31 mouse cellular contexts compared by ENCODE assay signal in the genomic region with DNA sequence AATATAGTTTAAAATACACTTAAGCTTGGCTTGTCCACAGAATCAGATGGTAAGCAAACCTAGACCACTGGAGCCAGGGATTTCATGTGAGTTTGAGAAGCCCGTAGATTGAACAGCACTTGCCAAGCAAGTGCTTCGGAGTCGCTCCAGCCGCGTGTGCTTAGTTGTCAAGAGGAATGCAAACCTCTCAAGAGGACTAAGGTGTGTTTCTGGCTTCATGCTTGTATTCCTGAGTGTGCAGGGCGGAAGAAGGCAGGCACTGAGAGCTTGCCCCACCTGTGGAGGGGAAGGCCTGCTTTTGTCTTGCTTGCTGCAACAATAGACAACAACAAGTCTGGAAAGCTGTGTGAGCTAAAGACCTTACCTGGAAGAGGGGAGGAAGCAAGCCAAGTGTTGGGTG. TPM values are rescaled to one million over a fixed set of nuclear protein-coding genes. Genes with fewer than 3 reads are reported as not detected.
A peak's percentile ranks its signal among the peaks of the same experiment; 100 is the strongest.
DNase-seq lines count a peak whose midpoint lies in the region; ATAC-seq and TF ChIP-seq lines count a peak whose summit lies in the region.
"Had no signal": no experiment of that assay in that cellular context is flagged by ENCODE, and none has a peak within 500 bp of the region (broad histone marks: within the 10 kb centered on the region; RNA-seq: fewer than 3 reads in every experiment).

No protein-coding gene starts in this region.

- no peak overlapping the region for H3K4me3 ChIP-seq in lung, embryonic 14.5 days (ENCODE audit: low read depth, low read length)
- no peak overlapping the region for H3K4me3 ChIP-seq in lung, postnatal 0 days (ENCODE audit: low read depth, low read length)
- H3K4me3 ChIP-seq in liver, embryonic 12.5 days: no peak overlapping the region
- H3K4me3 ChIP-seq: embryonic facial prominence, embryonic 12.5 days; embryonic facial prominence, embryonic 15.5 days; forebrain, embryonic 12.5 days; forebrain, embryonic 15.5 days; gastrocnemius, adult 2 months; heart, embryonic 12.5 days; heart, embryonic 15.5 days; hindbrain, embryonic 10.5 days had no signal

- no peak for ATAC-seq in lung, embryonic 14.5 days (ENCODE audit: insufficient read depth)
- peak; percentile 91 for ATAC-seq in lung, postnatal 0 days
- no peak for ATAC-seq in liver, embryonic 12.5 days
- ATAC-seq: activated CD4-positive, CD25-positive, alpha-beta regulatory T cell, adult 4 months; forebrain, embryonic 15.5 days; Patski had no signal

- H3K36me3 ChIP-seq in lung, embryonic 14.5 days (ENCODE audit: insufficient read depth): no peaks in the 10 kb centered on the region
- H3K36me3 ChIP-seq in lung, postnatal 0 days (ENCODE audit: insufficient read depth, low read length): no peaks in the 10 kb centered on the region
- no peaks in the 10 kb centered on the region for H3K36me3 ChIP-seq in liver, embryonic 12.5 days
- H3K36me3 ChIP-seq: embryonic facial prominence, embryonic 12.5 days; embryonic facial prominence, embryonic 15.5 days; forebrain, embryonic 12.5 days; forebrain, embryonic 15.5 days; G1E; heart, embryonic 12.5 days; heart, embryonic 15.5 days; hindbrain, embryonic 10.5 days had no signal

- no peaks in the 10 kb centered on the region for H3K9me3 ChIP-seq in lung, embryonic 14.5 days (ENCODE audit: low read depth, low read length)
- no peaks in the 10 kb centered on the region for H3K9me3 ChIP-seq in lung, postnatal 0 days (ENCODE audit: low read length)
- H3K9me3 ChIP-seq in liver, embryonic 12.5 days (replicated peaks): no peaks in the 10 kb centered on the region
- H3K9me3 ChIP-seq: embryonic facial prominence, embryonic 12.5 days; embryonic facial prominence, embryonic 15.5 days; forebrain, embryonic 12.5 days; forebrain, embryonic 15.5 days; heart, embryonic 12.5 days; heart, embryonic 15.5 days; hindbrain, embryonic 10.5 days had no signal

- H3K4me2 ChIP-seq in lung, embryonic 14.5 days: no peak overlapping the region
- no peak overlapping the region for H3K4me2 ChIP-seq in lung, postnatal 0 days (replicated peaks; ENCODE audit: low read depth, low read length)
- no peak overlapping the region for H3K4me2 ChIP-seq in liver, embryonic 12.5 days
- H3K4me2 ChIP-seq: embryonic facial prominence, embryonic 12.5 days; embryonic facial prominence, embryonic 15.5 days; forebrain, embryonic 12.5 days; forebrain, embryonic 15.5 days; heart, embryonic 12.5 days; heart, embryonic 15.5 days; hindbrain, embryonic 14.5 days had no signal

- no peak for TF ChIP-seq CTCF in lung, embryonic 14.5 days (IDR thresholded peaks at IDR 0.05; ENCODE audit: low read depth)
- TF ChIP-seq CTCF in lung, postnatal 0 days (IDR thresholded peaks at IDR 0.05): no peak

- H3K9ac ChIP-seq in lung, embryonic 14.5 days: no peak overlapping the region
- no peak overlapping the region for H3K9ac ChIP-seq in lung, postnatal 0 days (replicated peaks; ENCODE audit: low read depth)
- no peak overlapping the region for H3K9ac ChIP-seq in liver, embryonic 12.5 days
- H3K9ac ChIP-seq: embryonic facial prominence, embryonic 12.5 days; embryonic facial prominence, embryonic 15.5 days; forebrain, embryonic 12.5 days; forebrain, embryonic 15.5 days; heart, embryonic 12.5 days; heart, embryonic 15.5 days; hindbrain, embryonic 14.5 days had no signal

- peak; percentile 38 to 62 for DNase-seq in lung, adult 18-20 months
- DNase-seq in lung, postnatal 14 days: no peak
- peak; percentile 59 for DNase-seq in lung, embryonic 14.5 days
- peak; percentile 86 for DNase-seq in lung, postnatal 0 days (ENCODE audit: low spot score)
- peak; percentile 61 for DNase-seq in lung, postnatal 36 days
- DNase-seq in testis, postnatal 14 days (ENCODE audit: low spot score): no peak
- no peak for DNase-seq in gastrocnemius, adult 18-20 months (ENCODE audit: low spot score)
- DNase-seq: adrenal gland, adult 8-10 months; adrenal gland, postnatal 25 days; B cell, adult 2 months; cerebellum, adult 11-12 months; cerebellum, adult 8-10 months; cerebellum, postnatal 14 days; gastrocnemius, adult 2 months; gastrocnemius, postnatal 14 days; heart, adult 11 months; heart, postnatal 10 days; heart, postnatal 36 days had no signal

- H3K27ac ChIP-seq in lung, embryonic 14.5 days (ENCODE audit: low read depth): no peak overlapping the region
- H3K27ac ChIP-seq in lung, postnatal 0 days (ENCODE audit: low read length): no peak overlapping the region
- no peak overlapping the region for H3K27ac ChIP-seq in liver, embryonic 12.5 days
- H3K27ac ChIP-seq: embryonic facial prominence, embryonic 12.5 days; embryonic facial prominence, embryonic 15.5 days; forebrain, embryonic 12.5 days; forebrain, embryonic 15.5 days; gastrocnemius, adult 2 months; heart, embryonic 15.5 days; hindbrain, embryonic 10.5 days; hindbrain, embryonic 14.5 days had no signal

- 0 out of 2 replicates have a peak, but pooled peaks cover 5% of the 10 kb centered on the region for H3K4me1 ChIP-seq in lung, embryonic 14.5 days (ENCODE audit: insufficient read depth)
- H3K4me1 ChIP-seq in lung, postnatal 0 days (ENCODE audit: insufficient read depth, low read depth, low read length): peaks cover 12% of the 10 kb centered on the region
- peaks cover 12% of the 10 kb centered on the region; the same call in 1 of the 2 replicates for H3K4me1 ChIP-seq in liver, embryonic 12.5 days

- whole genome bisulfite sequencing in lung, embryonic 14.5 days: 54% methylated on average over 6 of the region's 6 CpGs
- 38% methylated on average over 6 of the region's 6 CpGs for WGBS in lung, postnatal 0 days
- WGBS in liver, embryonic 12.5 days (ENCODE audit: insufficient replicate concordance): 63% methylated on average over 6 of the region's 6 CpGs

- TF ChIP-seq EP300 in lung, postnatal 0 days (IDR thresholded peaks at IDR 0.05): no peak

- H3K27me3 ChIP-seq in lung, embryonic 14.5 days (ENCODE audit: insufficient read depth, low read length): peaks cover 55% of the 10 kb centered on the region
- H3K27me3 ChIP-seq in lung, postnatal 0 days (replicated peaks; ENCODE audit: insufficient read depth, low read length): peaks cover 32% of the 10 kb centered on the region
- peaks cover 84% of the 10 kb centered on the region for H3K27me3 ChIP-seq in liver, embryonic 12.5 days (replicated peaks)

RNA-seq across cellular contexts. Expression of a gene that starts 2.8 kb away (rescaled TPM):
- polyA plus RNA-seq in lung, embryonic 14.5 days (2014; fragmentation: Nextera tagmentation; extraction: Ambion mirVana): 0.58 and 1.0 TPM in 2 replicates
- polyA plus RNA-seq in lung, postnatal 0 days (2015; fragmentation: Nextera tagmentation; extraction: Ambion mirVana): 0.14 TPM in 2 replicates
- total RNA-seq in gastrocnemius, adult 18-20 months (2021): not detected
- 0.06 and 0.32 TPM in 2 replicates for polyA plus RNA-seq in liver, embryonic 12.5 days (2016; fragmentation: Nextera tagmentation; extraction: Ambion mirVana)
- total RNA-seq: CH12.LX; gastrocnemius, adult 2 months; heart, postnatal 36 days had no signal
- polyA plus RNA-seq: G1E had no signal

Comparison
In these comparisons a context has a peak if more than half of its experiments do, and no peak if none do; other contexts are left out.
1. DNase-seq: peak in lung, adult 18-20 months (2 of 2), lung, embryonic 14.5 days (single experiment), lung, postnatal 0 days (single experiment) and lung, postnatal 36 days (single experiment); none in lung, postnatal 14 days (single experiment), testis, postnatal 14 days (single experiment) and gastrocnemius, adult 18-20 months (single experiment).